Mouse (Mus musculus): ENCODE data around the gene Golm1. TPM values are rescaled to one million over a fixed set of nuclear protein-coding genes. Genes with fewer than 3 reads are reported as not detected.
A peak's percentile ranks its signal among the peaks of the same experiment; 100 is the strongest.

Golm1 gene
- polyA plus RNA-seq, 1 experiment from 2014 or later = 179 TPM

DNA sequence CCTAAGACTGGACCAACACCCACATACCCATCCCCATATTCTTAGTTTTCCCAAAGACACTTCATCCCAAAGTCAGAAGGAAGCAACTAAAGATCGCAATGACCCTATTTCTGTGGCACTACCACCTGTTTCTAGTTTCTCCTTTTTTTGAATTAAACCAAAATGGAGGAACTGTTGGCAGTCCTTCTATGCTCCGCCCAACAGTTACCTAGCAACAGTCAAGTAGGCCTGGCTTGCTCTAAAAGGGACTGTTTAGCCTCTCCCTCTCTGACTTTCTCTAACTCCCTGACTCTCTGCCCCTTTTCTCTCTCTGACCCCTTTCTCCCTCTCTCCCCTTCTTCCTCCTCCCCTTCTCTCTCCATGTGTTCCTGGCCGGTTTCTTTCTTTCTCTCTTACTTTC is 9.6 kb upstream of the Golm1 start:
- Histone ChIP-seq H3K4me3 (ENCODE audit: low read depth, low read length) (no peak overlapping the region), H3K27ac (ENCODE audit: low read depth, low read length) (no peak overlapping the region), H3K9ac (ENCODE audit: low read length) (no peak overlapping the region), H3K27me3 (ENCODE audit: control insufficient read depth, insufficient read depth, low read length) (no peaks in the 10 kb centered on the region; the same call in 1 of the 2 replicates), H3K4me1 (ENCODE audit: control insufficient read depth, insufficient read depth, low read length) (no peaks in the 10 kb centered on the region), H3K36me3 (ENCODE audit: control insufficient read depth, insufficient read depth, low read length) (no peaks in the 10 kb centered on the region), H3K4me2 (no peak overlapping the region), H3K9me3 (ENCODE audit: control insufficient read depth, low read length) (no peaks in the 10 kb centered on the region)
- 78% methylated on average over 3 of the region's 3 CpGs for WGBS
- no peak for ATAC-seq (ENCODE audit: low FRiP score)
- peak; percentile 54 for DNase-seq (ENCODE audit: low spot score, missing footprints)

DNA sequence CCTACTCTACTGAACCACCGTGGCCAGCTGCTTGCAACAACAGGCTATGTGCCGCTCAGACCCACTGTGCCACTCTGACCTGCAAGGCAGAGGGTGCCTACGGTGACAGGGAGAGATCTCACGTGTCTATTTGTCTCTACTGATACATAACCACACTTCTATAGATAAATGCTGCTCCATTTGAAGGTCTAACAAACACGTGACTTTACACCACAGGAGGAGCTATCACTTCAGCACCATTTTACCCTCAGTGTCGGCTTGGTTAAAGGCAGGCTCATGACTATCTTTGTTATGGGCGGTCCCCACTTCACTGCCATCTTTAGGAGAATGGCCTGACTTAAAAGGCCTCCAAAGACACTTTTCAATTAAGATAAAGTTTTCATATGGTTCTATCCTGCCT is 7.0 kb upstream of the Golm1 start:
- WGBS = 46% methylated on average over 7 of the region's 7 CpGs
- DNase-seq (ENCODE audit: low spot score, missing footprints) (peak; percentile 62), ATAC-seq (ENCODE audit: low FRiP score) (no peak)

DNA sequence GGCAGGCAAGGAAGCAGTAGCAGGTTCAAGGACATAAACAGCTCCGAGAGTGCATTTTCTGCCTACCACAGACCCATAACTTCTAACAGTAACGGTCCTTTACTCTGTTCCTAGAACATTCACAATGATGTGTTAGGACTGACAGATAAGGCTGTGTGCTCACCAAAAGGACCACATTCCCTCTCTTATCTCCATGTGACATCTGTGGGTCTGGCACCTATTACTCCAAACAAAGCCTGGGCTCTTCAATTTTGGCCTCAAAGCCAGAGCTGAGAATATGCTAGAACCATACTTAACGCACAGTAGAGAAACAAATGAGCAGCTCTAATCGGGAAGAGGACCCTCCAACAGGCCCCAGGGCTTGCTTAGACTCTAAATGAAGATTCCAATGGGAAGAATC is 4.3 kb upstream of the Golm1 start:
- H3K36me3 ChIP-seq (ENCODE audit: control insufficient read depth, insufficient read depth, low read length) = no peaks in the 10 kb centered on the region
- H3K9ac ChIP-seq (ENCODE audit: low read length) = no peak overlapping the region
- no peak overlapping the region for H3K4me2 ChIP-seq
- peak; percentile 68 for DNase-seq (ENCODE audit: low spot score, missing footprints)
- H3K9me3 ChIP-seq (ENCODE audit: control insufficient read depth, low read length) = no peaks in the 10 kb centered on the region
- no peaks in the 10 kb centered on the region for H3K27me3 ChIP-seq (ENCODE audit: control insufficient read depth, insufficient read depth, low read length)
- 83% methylated on average over 4 of the region's 4 CpGs for WGBS
- H3K27ac ChIP-seq (ENCODE audit: low read depth, low read length) = no peak overlapping the region
- H3K4me1 ChIP-seq (ENCODE audit: control insufficient read depth, insufficient read depth, low read length) = no peaks in the 10 kb centered on the region
- H3K4me3 ChIP-seq (ENCODE audit: low read depth, low read length) = no peak overlapping the region
- ATAC-seq (ENCODE audit: low FRiP score) = no peak

More for the DNA sequence above, 7.0 kb upstream of the Golm1 start:
- Histone ChIP-seq H3K4me1 (ENCODE audit: control insufficient read depth, insufficient read depth, low read length) (no peaks in the 10 kb centered on the region), H3K27me3 (ENCODE audit: control insufficient read depth, insufficient read depth, low read length) (no peaks in the 10 kb centered on the region), H3K4me3 (ENCODE audit: low read depth, low read length) (no peak overlapping the region), H3K36me3 (ENCODE audit: control insufficient read depth, insufficient read depth, low read length) (no peaks in the 10 kb centered on the region), H3K27ac (ENCODE audit: low read depth, low read length) (no peak overlapping the region), H3K9ac (ENCODE audit: low read length) (no peak overlapping the region), H3K9me3 (ENCODE audit: control insufficient read depth, low read length) (no peaks in the 10 kb centered on the region), H3K4me2 (no peak overlapping the region)

DNA sequence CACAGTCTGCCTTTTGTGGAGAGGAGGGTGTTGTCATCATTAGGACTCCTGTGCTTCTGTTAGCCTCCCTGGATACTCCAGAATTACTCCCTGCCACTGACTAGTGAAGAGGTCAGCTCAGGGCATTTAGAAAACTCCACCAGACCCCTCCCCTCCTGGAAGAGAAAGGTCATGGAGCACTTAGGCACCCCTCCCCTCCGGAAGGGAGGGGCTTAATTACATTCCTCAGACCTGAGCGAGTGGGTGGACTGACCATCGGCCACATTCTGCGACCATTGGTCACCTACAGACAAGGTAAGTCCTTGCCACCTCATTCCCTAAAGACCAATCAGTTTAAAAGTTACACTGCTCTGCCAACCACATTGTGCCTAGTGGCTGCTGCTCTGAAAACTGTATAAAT is 3.7 kb upstream of the Golm1 start:
- Histone ChIP-seq H3K27ac (ENCODE audit: low read depth, low read length) (no peak overlapping the region), H3K4me1 (ENCODE audit: control insufficient read depth, insufficient read depth, low read length) (no peaks in the 10 kb centered on the region), H3K9me3 (ENCODE audit: control insufficient read depth, low read length) (no peaks in the 10 kb centered on the region), H3K27me3 (ENCODE audit: control insufficient read depth, insufficient read depth, low read length) (no peaks in the 10 kb centered on the region), H3K4me2 (no peak overlapping the region), H3K9ac (ENCODE audit: low read length) (no peak overlapping the region), H3K36me3 (ENCODE audit: control insufficient read depth, insufficient read depth, low read length) (no peaks in the 10 kb centered on the region), H3K4me3 (ENCODE audit: low read depth, low read length) (no peak overlapping the region)
- ATAC-seq (ENCODE audit: low FRiP score) (no peak), DNase-seq (ENCODE audit: low spot score, missing footprints) (no peak)
- 59% methylated on average over 4 of the region's 4 CpGs for WGBS

DNA sequence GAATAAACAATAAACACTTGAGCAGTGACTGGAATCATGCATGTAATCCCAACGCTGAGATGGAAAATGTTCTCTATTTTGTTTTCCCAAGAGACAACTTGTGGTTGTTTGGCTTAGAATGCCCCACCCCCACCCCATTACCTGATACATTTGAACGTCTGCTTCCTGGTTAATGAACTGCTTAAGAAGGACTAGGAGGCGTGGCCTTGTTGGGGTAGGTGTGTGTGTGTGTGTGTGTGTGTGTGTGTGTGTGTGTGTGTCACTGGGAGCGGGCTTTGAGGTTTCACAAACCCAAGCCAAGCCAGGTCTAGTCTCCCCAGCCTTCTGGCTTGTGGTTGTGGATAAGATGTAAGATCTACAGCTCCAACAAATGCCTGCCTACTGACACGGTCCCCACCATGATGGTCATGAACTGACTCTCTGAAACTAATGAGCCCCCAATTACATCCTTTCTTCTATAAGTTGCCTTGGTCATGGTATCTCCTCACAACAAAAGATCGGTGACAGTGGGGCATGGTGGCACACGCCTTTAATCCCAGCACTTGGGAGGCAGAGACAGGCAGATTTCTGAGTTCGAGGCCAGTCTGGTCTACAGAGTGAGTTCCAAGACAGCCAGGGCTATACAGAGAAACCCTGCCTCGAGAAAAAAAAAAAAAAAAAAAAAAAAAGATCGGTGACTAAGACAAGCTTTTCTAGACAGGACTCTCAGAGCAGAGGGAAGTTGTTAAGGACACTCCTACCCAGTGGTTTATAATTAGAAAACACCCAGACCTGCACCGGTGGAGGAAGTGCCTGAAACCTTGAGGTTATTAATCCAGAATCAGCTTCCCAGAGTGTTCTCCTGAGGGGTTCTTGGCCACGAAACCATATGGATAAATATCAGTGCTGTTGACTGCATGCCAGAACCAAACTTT is 962 bp upstream of the Golm1 start:
- Histone ChIP-seq H3K4me1 (ENCODE audit: control insufficient read depth, insufficient read depth, low read length) (peaks cover 15% of the 10 kb centered on the region), H3K4me3 (ENCODE audit: low read depth, low read length) (no peak overlapping the region), H3K27me3 (ENCODE audit: control insufficient read depth, insufficient read depth, low read length) (no peaks in the 10 kb centered on the region), H3K9me3 (ENCODE audit: control insufficient read depth, low read length) (no peaks in the 10 kb centered on the region), H3K9ac (ENCODE audit: low read length) (no peak overlapping the region), H3K4me2 (no peak overlapping the region), H3K27ac (ENCODE audit: low read depth, low read length) (no peak overlapping the region), H3K36me3 (ENCODE audit: control insufficient read depth, insufficient read depth, low read length) (no peaks in the 10 kb centered on the region)
- 84% methylated on average over 12 of the region's 12 CpGs for WGBS
- peak; percentile 85 for DNase-seq (ENCODE audit: low spot score, missing footprints)
- no peak for ATAC-seq (ENCODE audit: low FRiP score)

DNA sequence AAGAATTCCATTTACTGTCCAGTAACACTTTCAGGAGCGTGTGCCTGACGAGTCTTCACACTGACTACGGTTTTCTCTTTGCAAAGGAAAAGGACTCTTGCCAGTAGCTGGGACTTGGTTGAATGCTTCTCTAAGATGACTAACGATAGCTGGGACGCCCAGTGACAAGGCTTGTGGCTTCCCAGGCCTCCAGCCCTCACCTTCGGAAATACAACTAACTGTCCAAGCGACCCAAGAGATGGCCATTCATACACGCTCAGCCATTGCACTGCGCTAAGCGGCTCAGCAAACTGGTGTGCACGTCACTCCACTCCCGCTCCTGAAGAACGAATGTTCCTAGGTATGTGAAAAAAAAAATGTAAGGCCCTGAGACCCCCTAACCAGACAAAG is 855 bp downstream of the Golm1 start:
- ATAC-seq (ENCODE audit: low FRiP score) (peak; percentile 27; the same call in 1 of the 2 replicates), DNase-seq (ENCODE audit: low spot score, missing footprints) (no peak)
- Histone ChIP-seq H3K27ac (ENCODE audit: low read depth, low read length) (peak overlapping the region; percentile 84), H3K36me3 (ENCODE audit: control insufficient read depth, insufficient read depth, low read length) (no peaks in the 10 kb centered on the region), H3K9me3 (ENCODE audit: control insufficient read depth, low read length) (no peaks in the 10 kb centered on the region), H3K27me3 (ENCODE audit: control insufficient read depth, insufficient read depth, low read length) (no peaks in the 10 kb centered on the region), H3K4me3 (ENCODE audit: low read depth, low read length) (peak overlapping the region; percentile 77), H3K9ac (ENCODE audit: low read length) (peak overlapping the region; percentile 96), H3K4me2 (peak overlapping the region; percentile 73), H3K4me1 (ENCODE audit: control insufficient read depth, insufficient read depth, low read length) (peaks cover 15% of the 10 kb centered on the region)
- whole genome bisulfite sequencing = under 1% methylated on average over 13 of the region's 13 CpGs

DNA sequence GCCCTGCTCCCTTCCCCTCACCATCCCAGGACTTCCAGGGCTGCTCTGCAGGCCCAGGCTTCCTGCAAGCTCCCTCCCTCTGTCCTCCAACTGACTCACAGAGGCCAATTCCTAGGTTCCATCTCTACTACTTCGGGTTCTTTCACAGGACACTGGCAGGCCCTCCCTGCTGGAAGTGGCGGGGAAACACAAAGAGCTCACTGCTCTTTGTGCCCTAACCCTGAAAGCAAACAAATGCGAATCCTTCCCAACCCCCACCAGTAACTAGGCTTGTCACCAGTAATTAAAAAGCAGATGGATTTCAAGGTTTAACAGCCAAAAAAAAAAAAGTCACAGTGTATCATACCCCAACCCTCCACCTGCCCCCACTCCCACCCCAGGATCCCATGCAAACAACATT is 1.4 kb downstream of the Golm1 start:
- H3K4me3 ChIP-seq (ENCODE audit: low read depth, low read length) = peak overlapping the region; percentile 77
- H3K27me3 ChIP-seq (ENCODE audit: control insufficient read depth, insufficient read depth, low read length) = no peaks in the 10 kb centered on the region
- H3K4me1 ChIP-seq (ENCODE audit: control insufficient read depth, insufficient read depth, low read length) = peaks cover 15% of the 10 kb centered on the region
- no peaks in the 10 kb centered on the region for H3K36me3 ChIP-seq (ENCODE audit: control insufficient read depth, insufficient read depth, low read length)
- peak overlapping the region; percentile 84 for H3K27ac ChIP-seq (ENCODE audit: low read depth, low read length)
- peak; percentile 95 for DNase-seq (ENCODE audit: low spot score, missing footprints)
- peak; percentile 41 for ATAC-seq (ENCODE audit: low FRiP score)
- 4% methylated on average over 3 of the region's 3 CpGs for WGBS
- peak overlapping the region; percentile 73 for H3K4me2 ChIP-seq
- H3K9me3 ChIP-seq (ENCODE audit: control insufficient read depth, low read length) = no peaks in the 10 kb centered on the region
- peak overlapping the region; percentile 96 for H3K9ac ChIP-seq (ENCODE audit: low read length)

DNA sequence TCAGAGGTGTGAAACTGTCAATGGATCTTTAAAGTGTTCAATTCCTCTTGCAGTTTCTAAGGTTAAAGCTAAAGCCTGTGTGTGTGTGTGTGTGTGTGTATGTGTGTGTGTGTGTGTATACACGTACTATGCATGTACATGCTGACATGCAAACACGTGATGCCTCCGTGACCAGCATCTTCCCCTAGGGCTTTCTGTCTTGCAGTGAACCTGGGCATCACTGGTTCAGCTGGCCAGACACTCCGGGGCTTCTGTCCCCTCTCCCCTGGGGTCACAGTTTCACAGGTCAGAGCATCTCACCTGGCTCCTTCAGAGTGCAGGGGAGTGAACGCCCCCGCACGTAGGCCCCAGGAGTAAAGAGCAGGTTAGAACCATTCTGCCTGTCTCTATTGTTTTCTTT is 2.0 kb downstream of the Golm1 start:
- Histone ChIP-seq H3K4me2 (peak overlapping the region; percentile 73), H3K27ac (ENCODE audit: low read depth, low read length) (peak overlapping the region; percentile 84; the same call in 1 of the 2 replicates), H3K9me3 (ENCODE audit: control insufficient read depth, low read length) (no peaks in the 10 kb centered on the region), H3K4me3 (ENCODE audit: low read depth, low read length) (peak overlapping the region; percentile 77), H3K27me3 (ENCODE audit: control insufficient read depth, insufficient read depth, low read length) (no peaks in the 10 kb centered on the region), H3K9ac (ENCODE audit: low read length) (peak overlapping the region; percentile 96), H3K4me1 (ENCODE audit: control insufficient read depth, insufficient read depth, low read length) (peaks cover 15% of the 10 kb centered on the region), H3K36me3 (ENCODE audit: control insufficient read depth, insufficient read depth, low read length) (no peaks in the 10 kb centered on the region)
- DNase-seq (ENCODE audit: low spot score, missing footprints) (peak; percentile 91), ATAC-seq (ENCODE audit: low FRiP score) (peak; percentile 20; the same call in 1 of the 2 replicates)
- WGBS = 23% methylated on average over 7 of the region's 7 CpGs

DNA sequence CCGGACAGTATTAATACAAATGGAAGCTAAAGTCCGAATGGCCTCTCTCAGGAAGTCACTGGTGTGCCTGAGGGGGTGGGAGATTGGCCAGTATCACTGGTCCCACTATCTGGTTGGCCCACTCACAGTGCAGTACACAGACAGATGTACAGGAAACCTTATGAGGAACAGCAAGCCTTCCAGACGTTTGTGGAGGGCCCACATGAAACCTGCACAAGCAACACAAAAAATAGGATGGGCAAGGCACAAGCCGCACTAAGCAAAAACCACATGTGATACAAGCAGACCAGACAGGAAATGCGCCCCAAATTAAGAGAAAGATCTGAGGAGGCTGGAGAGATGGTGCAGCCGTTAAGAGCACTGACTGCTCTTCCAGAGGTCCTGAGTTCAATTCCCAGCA is 3.4 kb downstream of the Golm1 start:
- no peaks in the 10 kb centered on the region for H3K27me3 ChIP-seq (ENCODE audit: control insufficient read depth, insufficient read depth, low read length)
- H3K4me1 ChIP-seq (ENCODE audit: control insufficient read depth, insufficient read depth, low read length) = peaks cover 15% of the 10 kb centered on the region
- 76% methylated on average over 6 of the region's 6 CpGs for WGBS
- ATAC-seq (ENCODE audit: low FRiP score) = no peak
- H3K4me3 ChIP-seq (ENCODE audit: low read depth, low read length) = no peak overlapping the region
- peak overlapping the region; percentile 33; the same call in 1 of the 2 replicates for H3K9ac ChIP-seq (ENCODE audit: low read length)
- H3K9me3 ChIP-seq (ENCODE audit: control insufficient read depth, low read length) = no peaks in the 10 kb centered on the region
- H3K36me3 ChIP-seq (ENCODE audit: control insufficient read depth, insufficient read depth, low read length) = peaks cover under 1% of the 10 kb centered on the region; the same call in 1 of the 2 replicates
- no peak for DNase-seq (ENCODE audit: low spot score, missing footprints)
- 0 out of 2 replicates have a peak overlapping the region, but pooled peaks have one; percentile 6 for H3K4me2 ChIP-seq
- no peak overlapping the region for H3K27ac ChIP-seq (ENCODE audit: low read depth, low read length)

Data from midbrain, embryonic 11.5 days (tissue).